Mouse (Mus musculus): ENCODE data around the gene Selenon.

DNA sequence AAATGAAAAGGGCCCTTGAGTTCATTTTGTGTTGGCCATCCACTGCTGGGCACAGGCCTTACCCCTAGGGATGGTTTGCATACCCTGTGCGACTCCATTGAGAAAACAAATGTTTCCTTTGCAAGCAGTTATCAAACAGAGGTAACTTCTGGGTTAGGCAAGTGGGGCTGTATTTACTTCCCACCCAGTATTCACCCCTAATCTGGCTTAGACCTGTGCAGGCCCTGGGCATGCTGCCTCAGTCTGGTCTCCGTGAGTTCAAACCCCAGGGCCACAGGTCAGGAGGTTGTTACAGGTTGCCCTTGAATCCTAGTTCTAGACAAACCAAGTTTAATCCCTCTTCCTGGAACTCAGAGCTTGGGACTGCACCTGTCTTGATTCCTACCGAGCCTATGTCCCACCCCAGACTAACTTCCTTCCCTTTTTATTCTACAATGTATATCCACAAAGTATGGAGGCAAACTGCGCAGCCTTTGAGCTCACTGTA lies 46.6 kb downstream of the Selenon start:
- no peak for TF ChIP-seq POLR2A (IDR thresholded peaks at IDR 0.05; ENCODE audit: insufficient read depth, low read depth, low read length)
- no peak for TF ChIP-seq CTCF (IDR thresholded peaks at IDR 0.05; ENCODE audit: insufficient read depth, low read depth, low read length)

All from olfactory bulb, adult 2 months (tissue).